20 mouse cellular contexts compared by ENCODE assay signal in the genomic region with DNA sequence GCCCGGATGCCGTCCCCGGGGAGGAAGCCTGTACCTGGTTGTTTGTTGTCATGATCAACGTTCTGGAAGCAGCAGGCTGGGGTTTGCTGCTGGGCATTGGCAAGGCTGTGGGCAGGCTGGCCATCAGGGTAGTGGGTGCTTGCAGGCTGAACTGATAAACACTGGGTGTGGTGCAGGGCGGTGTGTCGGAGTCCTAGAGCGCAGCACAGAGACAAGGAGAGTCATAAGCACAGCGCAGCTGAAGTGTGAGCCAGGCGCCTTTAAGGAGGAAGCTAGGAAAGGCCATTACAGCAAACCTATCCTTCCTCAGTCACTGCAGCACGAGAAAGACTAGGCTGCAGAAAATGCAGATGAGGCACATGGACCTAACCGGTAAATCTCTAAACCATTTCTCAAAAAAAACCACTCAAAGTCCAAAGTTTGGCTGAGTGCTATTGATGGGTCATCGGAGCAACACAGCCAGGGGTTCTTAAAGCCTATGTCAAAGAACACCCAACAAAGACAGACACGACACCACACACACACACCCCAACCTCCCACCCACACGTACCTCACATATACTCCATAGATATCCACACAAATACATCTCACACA. TPM values are rescaled to one million over a fixed set of nuclear protein-coding genes. Genes with fewer than 3 reads are reported as not detected.
A peak's percentile ranks its signal among the peaks of the same experiment; 100 is the strongest.
DNase-seq lines count a peak whose midpoint lies in the region; ATAC-seq and TF ChIP-seq lines count a peak whose summit lies in the region.
"Had no signal": no experiment of that assay in that cellular context is flagged by ENCODE, and none has a peak within 500 bp of the region (broad histone marks: within the 10 kb centered on the region; RNA-seq: fewer than 3 reads in every experiment).

No protein-coding gene starts in this region.

- TF ChIP-seq CTCF in gastrocnemius, adult 2 months (IDR thresholded peaks at IDR 0.05): no peak

- ATAC-seq in erythroblast, adult 5-6 weeks (replicated peaks; ENCODE audit: low FRiP score, poor library complexity, severe bottlenecking): peak; percentile 88
- ATAC-seq in liver, embryonic 12.5 days: peak; percentile 74
- ATAC-seq in megakaryocyte-erythroid progenitor cell, adult 5-6 weeks (replicated peaks; ENCODE audit: low FRiP score, low TSS enrichment, poor library complexity, severe bottlenecking): peak; percentile 74
- ATAC-seq: activated CD4-positive, CD25-positive, alpha-beta regulatory T cell, adult 4 months; CD4-positive, CD25-positive, alpha-beta regulatory T cell, adult 4 months; forebrain, embryonic 13.5 days; midbrain, embryonic 16.5 days had no signal

- H3K9me3 ChIP-seq in liver, embryonic 12.5 days (replicated peaks): no peaks in the 10 kb centered on the region
- H3K9me3 ChIP-seq: forebrain, embryonic 13.5 days; neural tube, embryonic 15.5 days had no signal

- H3K9ac ChIP-seq in liver, embryonic 12.5 days: no peak overlapping the region; the same call in 1 of the 2 replicates
- H3K9ac ChIP-seq: forebrain, embryonic 13.5 days; neural tube, embryonic 15.5 days had no signal

- WGBS in liver, embryonic 12.5 days (ENCODE audit: insufficient replicate concordance): 68% methylated on average over 14 of the region's 14 CpGs

- H3K27me3 ChIP-seq in liver, embryonic 12.5 days (replicated peaks): no peaks in the 10 kb centered on the region
- H3K27me3 ChIP-seq: forebrain, embryonic 13.5 days; neural tube, embryonic 15.5 days had no signal

- peaks cover 100% of the 10 kb centered on the region for H3K36me3 ChIP-seq in liver, embryonic 12.5 days

- no peak for DNase-seq in gastrocnemius, adult 2 months
- no peak for DNase-seq in gastrocnemius, postnatal 14 days
- no peak for DNase-seq in lung, postnatal 10 days
- no peak for DNase-seq in heart, postnatal 10 days
- DNase-seq: adrenal gland, postnatal 14 days; cerebellum, adult 11-12 months; cerebellum, postnatal 25 days; gastrocnemius, postnatal 36 days; layer of hippocampus, postnatal 36 days; lung, postnatal 14 days; thymus, postnatal 14 days had no signal

- peaks cover 35% of the 10 kb centered on the region for H3K4me1 ChIP-seq in liver, embryonic 12.5 days
- H3K4me1 ChIP-seq: forebrain, embryonic 13.5 days; neural tube, embryonic 15.5 days had no signal

- intact Hi-C loops in gastrocnemius, adult 2 months (cut with DNase I): no loop called here
- intact Hi-C loops in gastrocnemius, postnatal 14 days (cut with DNase I; ENCODE audit: low total_unique reads): no loop called here
- intact Hi-C loops in heart, postnatal 10 days (cut with DNase I): no loop called here

- peak overlapping the region; percentile 20; the same call in 1 of the 2 replicates for H3K27ac ChIP-seq in gastrocnemius, adult 2 months
- H3K27ac ChIP-seq in liver, embryonic 12.5 days: no peak overlapping the region
- H3K27ac ChIP-seq: forebrain, embryonic 13.5 days; kidney, postnatal 0 days; neural tube, embryonic 15.5 days had no signal

- H3K4me3 ChIP-seq in gastrocnemius, adult 2 months: no peak overlapping the region
- H3K4me3 ChIP-seq in liver, embryonic 12.5 days: no peak overlapping the region
- H3K4me3 ChIP-seq: forebrain, embryonic 13.5 days; neural tube, embryonic 15.5 days had no signal

- H3K4me2 ChIP-seq in liver, embryonic 12.5 days: peak overlapping the region; percentile 24; the same call in 1 of the 2 replicates
- H3K4me2 ChIP-seq: forebrain, embryonic 13.5 days; neural tube, embryonic 15.5 days had no signal

RNA-seq across cellular contexts. Expression of a gene that starts 31.3 kb away (rescaled TPM):
- 10 to 100 TPM; 45.4 to 51.9 TPM for total RNA-seq in gastrocnemius, adult 2 months (2021)
- 10 to 100 TPM; 39.5 to 44.5 TPM for total RNA-seq in gastrocnemius, postnatal 14 days (2021)
- 13.8 and 26.3 TPM in 2 replicates for total RNA-seq in erythroblast, adult 5-6 weeks (2015; ENCODE audit: low replicate concordance)
- 32.4 and 37.1 TPM in 2 replicates for total RNA-seq in erythroblast, adult 5-6 weeks (2017; ENCODE audit: low replicate concordance)
- 184 and 189 TPM in 2 replicates for polyA plus RNA-seq in liver, embryonic 12.5 days (2016; fragmentation: Nextera tagmentation; extraction: Ambion mirVana)
- total RNA-seq in megakaryocyte-erythroid progenitor cell, adult 5-6 weeks (2014; fragmentation: Nextera tagmentation): 194 and 202 TPM in 2 replicates
- 324 and 335 TPM in 2 replicates for total RNA-seq in megakaryocyte-erythroid progenitor cell, adult 5-6 weeks (2017)
- 10 to 100 TPM; 40.9 to 47.6 TPM for total RNA-seq in heart, postnatal 10 days (2021)

RNA-seq across cellular contexts. Expression of a gene that starts 32.2 kb away (rescaled TPM):
- 1 to 10 TPM; 5.2 to 7.8 TPM for total RNA-seq in gastrocnemius, adult 2 months (2021)
- 1 to 10 TPM; 6.8 to 9.4 TPM for total RNA-seq in gastrocnemius, postnatal 14 days (2021)
- 6.3 and 7.7 TPM in 2 replicates for total RNA-seq in erythroblast, adult 5-6 weeks (2015; ENCODE audit: low replicate concordance)
- total RNA-seq in erythroblast, adult 5-6 weeks (2017; ENCODE audit: low replicate concordance): 9.2 and 9.9 TPM in 2 replicates
- 2.9 and 3.0 TPM in 2 replicates for polyA plus RNA-seq in liver, embryonic 12.5 days (2016; fragmentation: Nextera tagmentation; extraction: Ambion mirVana)
- 19.5 and 24.2 TPM in 2 replicates for total RNA-seq in megakaryocyte-erythroid progenitor cell, adult 5-6 weeks (2014; fragmentation: Nextera tagmentation)
- 13.5 and 14.0 TPM in 2 replicates for total RNA-seq in megakaryocyte-erythroid progenitor cell, adult 5-6 weeks (2017)
- total RNA-seq in heart, postnatal 10 days (2021): 10 to 100 TPM; 17.2 to 17.6 TPM
